Mouse (Mus musculus) hindbrain, embryonic 16.5 days (tissue): ENCODE data around the gene Antxr2. TPM values are rescaled to one million over a fixed set of nuclear protein-coding genes. Genes with fewer than 3 reads are reported as not detected.

Experiments used
- ATAC-seq: fragments of 200-750 bp; cut with Nextera tagmentation; 2 replicates; pipeline ENCODE4 v1.8.0; 2017; ENCODE audit warnings: moderate TSS enrichment, moderate library complexity
- H3K27ac ChIP-seq: fragments of 300-500 bp; sonication (generic); 2 replicates; pipeline ENCODE4 v1.5.1; 2014; ENCODE audit warnings: low read depth, mild to moderate bottlenecking, control low read depth, low read length, moderate library complexity
- H3K27me3 ChIP-seq: fragments of 300-500 bp; sonication (generic); replicated peaks from 2 replicates; pipeline ENCODE4 v1.6.1; 2014; ENCODE audit warnings: low read length; ENCODE audit not compliant: control insufficient read depth, insufficient read depth
- H3K36me3 ChIP-seq: fragments of 300-500 bp; sonication (generic); 2 replicates; pipeline ENCODE4 v1.6.1; 2014; ENCODE audit warnings: mild to moderate bottlenecking, low read length, moderate library complexity, mixed read lengths; ENCODE audit not compliant: control insufficient read depth, insufficient read depth
- H3K4me1 ChIP-seq: fragments of 300-500 bp; sonication (generic); 2 replicates; pipeline ENCODE4 v1.6.1; 2014; ENCODE audit warnings: low read depth, low read length; ENCODE audit not compliant: control insufficient read depth, insufficient read depth
- H3K4me2 ChIP-seq: fragments of 300-500 bp; sonication (generic); 2 replicates; pipeline ENCODE4 v1.6.1; 2014; ENCODE audit warnings: mild to moderate bottlenecking, low read length, control low read depth, moderate library complexity
- H3K4me3 ChIP-seq: fragments of 300-500 bp; sonication (generic); 2 replicates; pipeline ENCODE4 v1.5.1; 2014; ENCODE audit warnings: mild to moderate bottlenecking, low read length, control low read depth, moderate library complexity
- H3K9ac ChIP-seq: fragments of 300-500 bp; sonication (generic); 2 replicates; pipeline ENCODE4 v1.6.1; 2014; ENCODE audit warnings: low read depth, mild to moderate bottlenecking, control low read depth, low read length, moderate library complexity
- H3K9me3 ChIP-seq: fragments of 300-500 bp; sonication (generic); 2 replicates; pipeline ENCODE4 v1.6.1; 2014; ENCODE audit warnings: mild to moderate bottlenecking, low read length, moderate library complexity; ENCODE audit not compliant: control insufficient read depth
- WGBS: fragments of 180-500 bp; shearing (Covaris S2); extraction: QIAGEN DNeasy Blood & Tissue Kit; methylation state at CpG from one replicate; pipeline ENCODE4 v1.1.7; 2014; 5-methylcytosine and 5-hydroxymethylcytosine counted together
- polyA plus RNA-seq: library from polyadenylated mRNA; unstranded; fragments of >200 nt; fragmentation: Nextera tagmentation; extraction: Ambion mirVana; gene quantifications from 2 replicates; pipeline ENCODE4 v1.2.1, GENCODE M21; 2015

Gene Antxr2
- polyA plus RNA-seq, 1 experiment from 2014 or later: 2.6 TPM

GRCm38 (mm10) chr5:97999261-97999824, 31.5 kb downstream of the Antxr2 start:
- ATAC-seq: no peak
- 87% methylated on average over 2 of the region's 2 CpGs for WGBS
- H3K4me1 ChIP-seq: no peaks in the 10 kb centered on the region
- H3K9ac ChIP-seq: no peak overlapping the region
- H3K4me3 ChIP-seq: no peak overlapping the region
- no peak overlapping the region for H3K4me2 ChIP-seq
- no peak overlapping the region for H3K27ac ChIP-seq
- H3K27me3 ChIP-seq: no peaks in the 10 kb centered on the region
- no peaks in the 10 kb centered on the region for H3K36me3 ChIP-seq
- no peaks in the 10 kb centered on the region for H3K9me3 ChIP-seq

- H3K27me3 ChIP-seq: no peaks in the 10 kb centered on the region
- ATAC-seq: no peak
- H3K4me2 ChIP-seq: no peak overlapping the region
- no peak overlapping the region for H3K9ac ChIP-seq
- H3K27ac ChIP-seq: no peak overlapping the region
- no peaks in the 10 kb centered on the region for H3K36me3 ChIP-seq
- H3K4me1 ChIP-seq: no peaks in the 10 kb centered on the region
- no peaks in the 10 kb centered on the region for H3K9me3 ChIP-seq
- no peak overlapping the region for H3K4me3 ChIP-seq
- 74% methylated on average over 6 of the region's 6 CpGs for WGBS
Observed at GRCm38 (mm10) chr5:97996500-97997176, 34.2 kb downstream of the Antxr2 start.

GRCm38 (mm10) chr5:97995881-97996280, 35.0 kb downstream of the Antxr2 start:
- Histone ChIP-seq H3K4me3 (no peak overlapping the region), H3K4me1 (no peaks in the 10 kb centered on the region), H3K4me2 (no peak overlapping the region), H3K9me3 (no peaks in the 10 kb centered on the region), H3K27me3 (no peaks in the 10 kb centered on the region), H3K36me3 (no peaks in the 10 kb centered on the region), H3K27ac (no peak overlapping the region), H3K9ac (no peak overlapping the region)
- 79% methylated on average over 4 of the region's 4 CpGs for WGBS
- ATAC-seq: no peak

- no peak overlapping the region for H3K27ac ChIP-seq
- no peaks in the 10 kb centered on the region for H3K36me3 ChIP-seq
- no peaks in the 10 kb centered on the region for H3K27me3 ChIP-seq
- no peak overlapping the region for H3K4me3 ChIP-seq
- no peak overlapping the region for H3K4me2 ChIP-seq
- no peaks in the 10 kb centered on the region for H3K4me1 ChIP-seq
- no peak overlapping the region for H3K9ac ChIP-seq
- no peak for ATAC-seq
- WGBS: 76% methylated on average over 4 of the region's 4 CpGs
- no peaks in the 10 kb centered on the region for H3K9me3 ChIP-seq
Observed at GRCm38 (mm10) chr5:97986656-97987294, 44.1 kb downstream of the Antxr2 start.

GRCm38 (mm10) chr5:97983375-97983774, 47.5 kb downstream of the Antxr2 start:
- no peak overlapping the region for H3K4me3 ChIP-seq
- H3K27me3 ChIP-seq: no peaks in the 10 kb centered on the region
- H3K4me1 ChIP-seq: no peaks in the 10 kb centered on the region
- no peak overlapping the region for H3K27ac ChIP-seq
- no peak overlapping the region for H3K4me2 ChIP-seq
- ATAC-seq: no peak
- WGBS: 95% methylated on average over 9 of the region's 9 CpGs
- H3K9ac ChIP-seq: no peak overlapping the region
- no peaks in the 10 kb centered on the region for H3K9me3 ChIP-seq
- H3K36me3 ChIP-seq: no peaks in the 10 kb centered on the region

GRCm38 (mm10) chr5:97980472-97980871, 50.4 kb downstream of the Antxr2 start:
- 0 out of 2 replicates have a peak overlapping the region, but pooled peaks have one; percentile 24 for H3K9ac ChIP-seq
- WGBS: 32% methylated on average over 14 of the region's 14 CpGs
- H3K9me3 ChIP-seq: no peaks in the 10 kb centered on the region
- no peaks in the 10 kb centered on the region for H3K27me3 ChIP-seq
- H3K4me3 ChIP-seq: peak overlapping the region; percentile 18
- ATAC-seq: peak; percentile 73
- H3K4me1 ChIP-seq: no peaks in the 10 kb centered on the region
- H3K27ac ChIP-seq: no peak overlapping the region
- no peaks in the 10 kb centered on the region for H3K36me3 ChIP-seq
- peak overlapping the region; percentile 50 for H3K4me2 ChIP-seq

- H3K4me1 ChIP-seq: no peaks in the 10 kb centered on the region
- ATAC-seq: no peak
- no peak overlapping the region for H3K4me3 ChIP-seq
- no peak overlapping the region for H3K9ac ChIP-seq
- no peaks in the 10 kb centered on the region for H3K9me3 ChIP-seq
- H3K27ac ChIP-seq: no peak overlapping the region
- no peaks in the 10 kb centered on the region for H3K27me3 ChIP-seq
- 80% methylated on average over 1 of the region's 1 CpGs for WGBS
- H3K4me2 ChIP-seq: no peak overlapping the region
- H3K36me3 ChIP-seq: no peaks in the 10 kb centered on the region
Observed at GRCm38 (mm10) chr5:97973293-97973692, 57.5 kb downstream of the Antxr2 start.

GRCm38 (mm10) chr5:97972029-97972428, 58.8 kb downstream of the Antxr2 start:
- Histone ChIP-seq H3K9me3 (no peaks in the 10 kb centered on the region), H3K4me1 (no peaks in the 10 kb centered on the region), H3K4me3 (no peak overlapping the region), H3K4me2 (no peak overlapping the region), H3K27me3 (no peaks in the 10 kb centered on the region), H3K36me3 (no peaks in the 10 kb centered on the region), H3K9ac (no peak overlapping the region), H3K27ac (no peak overlapping the region)
- 72% methylated on average over 4 of the region's 4 CpGs for WGBS
- no peak for ATAC-seq

- WGBS: 43% methylated on average over 3 of the region's 3 CpGs
- H3K9me3 ChIP-seq: no peaks in the 10 kb centered on the region
- H3K27ac ChIP-seq: no peak overlapping the region
- H3K36me3 ChIP-seq: no peaks in the 10 kb centered on the region
- ATAC-seq: no peak
- H3K27me3 ChIP-seq: no peaks in the 10 kb centered on the region
- no peaks in the 10 kb centered on the region for H3K4me1 ChIP-seq
- H3K4me2 ChIP-seq: no peak overlapping the region
- no peak overlapping the region for H3K4me3 ChIP-seq
- no peak overlapping the region for H3K9ac ChIP-seq
Observed at GRCm38 (mm10) chr5:97971236-97971635, 59.6 kb downstream of the Antxr2 start.
